Mouse (Mus musculus): ENCODE data around the gene Dpysl4.

The Dpysl4 gene

GRCm38 (mm10) chr7:139100531-139101095 is 14.8 kb downstream of the Dpysl4 start:
- no peak for DNase-seq

- DNase-seq = no peak
These were observed 15.5 kb downstream of the Dpysl4 start for GRCm38 (mm10) chr7:139101286-139101804.

- no peak for DNase-seq
These were observed 16.0 kb downstream of the Dpysl4 start for GRCm38 (mm10) chr7:139101826-139102225.

DNA sequence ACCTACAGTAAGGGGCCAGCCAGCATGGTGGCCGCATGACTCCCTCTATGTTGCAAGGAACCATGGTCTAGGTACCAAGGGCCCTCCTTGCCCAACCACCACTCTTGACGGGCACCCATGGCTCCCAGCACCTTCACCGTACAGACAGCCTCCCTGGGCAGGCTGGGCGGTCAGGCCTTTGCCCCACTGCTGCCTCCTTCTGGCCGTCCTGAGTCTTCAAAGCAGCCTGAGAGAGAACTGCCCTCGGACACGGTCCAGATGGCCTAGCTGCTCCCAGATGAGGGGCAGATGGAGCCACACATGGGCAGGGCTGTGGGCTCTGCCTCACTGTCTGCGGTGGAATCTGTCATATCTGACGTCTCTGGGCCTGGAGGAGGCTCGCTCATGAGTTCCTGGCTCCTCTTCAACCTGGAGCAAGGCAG is 18.2 kb downstream of the Dpysl4 start:
- DNase-seq = no peak

GRCm38 (mm10) chr7:139105076-139105475 is 19.3 kb downstream of the Dpysl4 start:
- DNase-seq = no peak

DNA sequence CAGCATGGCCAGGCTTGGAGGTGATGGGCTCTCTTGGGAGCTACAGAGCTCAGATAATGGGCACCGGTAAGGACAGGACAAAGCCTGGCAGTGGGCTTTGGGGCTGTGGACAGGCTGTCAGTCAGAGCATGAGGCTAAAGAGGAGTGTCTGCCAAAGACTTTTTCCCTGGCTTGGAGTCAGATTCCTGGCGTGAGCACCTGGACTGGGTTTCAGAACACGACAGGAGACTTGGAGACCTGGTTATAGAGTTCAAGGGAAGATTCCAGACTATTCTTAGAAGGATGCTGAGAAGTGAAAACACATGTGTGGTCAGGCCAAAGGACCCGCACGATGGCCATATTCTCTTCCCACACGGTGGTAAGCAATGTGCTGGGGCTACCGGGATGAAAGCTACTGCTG is 19.9 kb downstream of the Dpysl4 start:
- DNase-seq = no peak

GRCm38 (mm10) chr7:139107908-139108650 is 22.3 kb downstream of the Dpysl4 start:
- DNase-seq = no peak

DNA sequence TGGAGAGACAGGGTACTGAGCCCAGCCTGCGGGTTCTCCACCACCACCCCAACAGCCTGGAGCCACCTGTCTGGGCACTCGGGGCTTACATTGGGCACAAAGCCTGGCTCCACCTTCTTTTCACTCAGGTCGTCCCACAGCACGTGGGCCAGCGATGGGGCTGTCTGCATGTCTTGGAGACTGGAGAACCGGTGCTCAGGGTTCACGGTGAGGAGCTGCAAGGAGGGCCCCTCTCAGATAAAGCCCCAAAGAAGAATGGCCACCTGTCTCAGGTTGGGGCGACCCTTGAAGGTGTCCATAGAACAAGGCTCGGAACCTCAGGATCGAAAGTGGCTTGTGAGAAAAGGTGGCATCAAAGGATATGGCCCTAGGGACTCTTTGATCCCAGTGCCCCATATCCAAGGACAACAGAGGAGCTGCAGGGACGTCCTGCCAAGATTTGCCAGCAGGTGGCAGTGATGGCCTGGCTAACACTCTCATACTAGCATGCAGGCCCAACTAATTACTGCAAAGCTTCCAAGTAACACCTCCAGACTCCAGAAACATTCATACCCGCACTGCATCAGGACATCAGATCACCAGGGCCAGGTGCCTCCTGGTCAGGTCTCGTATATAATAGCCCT is 33.5 kb downstream of the Dpysl4 start:
- DNase-seq = peak; percentile 81

GRCm38 (mm10) chr7:139119775-139120153 is 34.0 kb downstream of the Dpysl4 start:
- no peak for DNase-seq

DNA sequence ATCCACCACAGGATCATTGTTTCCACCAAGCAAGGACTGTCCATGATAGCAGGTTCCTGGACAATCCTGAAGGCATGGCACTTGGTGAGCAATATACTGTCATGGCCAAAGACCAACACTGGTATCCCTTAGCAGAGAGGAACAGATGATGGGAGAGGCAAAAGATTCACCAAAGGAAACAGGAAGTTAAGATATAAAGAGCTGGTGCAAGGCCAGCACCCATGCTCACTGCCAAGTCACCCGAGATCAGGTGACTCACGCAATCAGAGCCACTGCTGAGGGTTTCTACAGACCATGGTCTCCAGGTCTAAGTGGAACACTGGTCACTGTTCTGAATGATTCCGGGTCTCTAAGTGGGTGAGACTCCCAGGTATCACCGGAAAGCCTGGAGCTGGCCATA is 40.1 kb downstream of the Dpysl4 start:
- DNase-seq = no peak

DNA sequence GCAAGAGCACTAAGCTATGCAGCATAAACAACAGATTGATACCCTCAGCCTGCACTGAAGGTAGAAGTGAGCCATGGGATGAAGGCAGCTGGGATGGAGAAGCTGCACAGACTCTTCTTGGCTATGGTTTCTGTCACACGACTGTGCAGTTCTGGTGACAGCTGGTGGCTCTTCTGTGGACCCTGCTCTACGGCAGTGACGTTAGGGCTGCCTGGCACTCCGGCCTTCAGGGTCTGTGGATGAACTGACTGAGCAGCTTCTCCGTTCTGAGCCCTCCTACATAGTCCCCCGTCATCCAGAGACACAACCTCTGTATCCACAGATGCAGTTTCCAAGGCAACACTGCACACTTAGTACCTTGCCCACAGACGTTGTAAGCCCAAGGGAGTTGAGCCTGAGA is 40.7 kb downstream of the Dpysl4 start:
- no peak for DNase-seq

- no peak for DNase-seq
These were observed 43.2 kb downstream of the Dpysl4 start for GRCm38 (mm10) chr7:139128994-139129393.

DNA sequence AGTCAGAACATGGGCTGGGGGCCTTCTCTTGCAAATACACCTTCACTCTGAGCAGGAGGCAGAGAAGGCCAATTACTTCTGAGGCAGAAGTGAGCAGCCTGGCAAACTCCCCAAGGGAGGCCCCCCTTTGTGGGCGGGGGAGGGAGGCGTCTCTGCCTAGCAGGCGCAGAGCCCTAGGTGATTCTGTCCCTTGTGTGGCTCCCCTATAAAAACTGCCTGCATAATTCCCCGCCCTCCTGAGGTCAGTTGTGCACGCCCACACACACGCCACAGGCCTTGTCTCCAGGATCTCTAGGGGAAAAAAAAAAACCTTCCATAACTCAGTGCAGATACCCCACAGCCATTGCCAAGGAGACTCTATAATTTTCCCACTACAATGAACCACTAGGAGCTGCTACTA is 44.6 kb downstream of the Dpysl4 start:
- DNase-seq = no peak

DNA sequence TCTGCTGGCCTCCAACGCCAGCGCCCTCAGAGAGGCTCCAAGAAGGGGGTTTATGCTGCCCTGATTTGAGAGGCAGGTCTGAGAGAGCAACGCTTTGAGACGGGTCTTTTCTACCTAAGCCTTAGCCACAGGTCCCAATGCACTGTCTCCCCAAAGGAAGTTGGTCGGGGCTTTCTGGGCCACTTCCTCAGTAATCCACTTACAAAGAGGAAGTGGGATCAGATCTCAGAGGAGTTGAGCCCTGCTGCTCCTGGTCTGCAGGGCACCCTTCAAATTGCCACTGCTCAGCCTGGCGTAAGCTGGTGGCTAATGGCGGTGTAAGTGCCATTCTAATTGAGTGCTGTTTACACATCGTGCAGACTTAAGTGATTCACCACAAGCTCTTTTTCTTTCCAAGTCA is 45.7 kb downstream of the Dpysl4 start:
- DNase-seq = no peak

DNA sequence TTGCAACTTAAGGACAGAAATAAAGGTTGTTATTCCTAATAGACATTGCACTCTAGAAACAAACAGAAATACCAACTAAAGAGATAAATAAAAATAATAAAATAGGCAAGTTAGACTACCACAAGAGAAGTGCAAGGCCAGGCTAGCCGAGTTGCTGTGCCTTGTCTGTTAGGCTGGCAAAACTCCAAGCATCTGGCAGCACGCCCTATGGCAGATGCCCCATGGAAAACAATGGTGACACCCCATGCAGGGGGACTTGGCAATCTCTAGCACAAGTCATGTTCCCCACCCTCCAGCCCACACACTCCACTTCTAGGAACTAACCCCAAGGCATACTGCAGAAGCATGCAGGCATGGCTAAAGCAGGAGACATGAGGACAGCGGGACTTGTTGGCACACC is 47.6 kb downstream of the Dpysl4 start:
- DNase-seq = no peak

GRCm38 (mm10) chr7:139135236-139135635 is 49.4 kb downstream of the Dpysl4 start:
- DNase-seq = no peak

DNA sequence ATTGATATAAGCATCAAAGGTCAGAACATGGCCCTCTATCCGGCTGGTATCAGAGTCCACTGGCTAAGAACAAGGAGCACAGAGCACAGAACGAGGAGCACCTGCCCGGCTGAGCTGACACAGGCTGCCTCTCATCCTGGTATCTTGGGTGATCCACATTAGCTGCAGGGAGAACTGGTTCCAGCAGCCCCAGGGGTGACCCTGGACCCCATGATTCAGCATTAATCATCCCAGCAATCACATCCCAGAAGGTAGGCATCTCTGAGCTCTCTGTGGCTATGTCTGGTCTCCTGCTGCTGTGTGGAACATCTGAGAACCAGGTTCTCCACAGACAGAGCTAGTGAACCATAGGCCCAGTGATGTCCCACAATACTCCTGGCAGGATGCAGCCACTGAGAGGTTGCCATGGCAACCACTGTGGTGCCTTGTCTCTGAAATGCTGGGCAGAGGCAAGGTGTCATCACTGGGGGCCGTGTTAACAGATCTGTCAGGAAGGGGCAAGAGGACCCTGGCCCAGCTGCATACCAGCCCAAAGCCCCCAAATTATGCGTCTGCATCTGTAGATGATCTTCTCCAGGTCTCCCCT is 51.2 kb downstream of the Dpysl4 start:
- DNase-seq = peak; percentile 48

GRCm38 (mm10) chr7:139139921-139140461 is 54.2 kb downstream of the Dpysl4 start:
- DNase-seq = no peak

GRCm38 (mm10) chr7:139143785-139144184 is 58.0 kb downstream of the Dpysl4 start:
- no peak for DNase-seq

- DNase-seq = no peak
These were observed 60.1 kb downstream of the Dpysl4 start for GRCm38 (mm10) chr7:139145891-139146290.

GRCm38 (mm10) chr7:139147360-139147759 is 61.6 kb downstream of the Dpysl4 start:
- no peak for DNase-seq

DNA sequence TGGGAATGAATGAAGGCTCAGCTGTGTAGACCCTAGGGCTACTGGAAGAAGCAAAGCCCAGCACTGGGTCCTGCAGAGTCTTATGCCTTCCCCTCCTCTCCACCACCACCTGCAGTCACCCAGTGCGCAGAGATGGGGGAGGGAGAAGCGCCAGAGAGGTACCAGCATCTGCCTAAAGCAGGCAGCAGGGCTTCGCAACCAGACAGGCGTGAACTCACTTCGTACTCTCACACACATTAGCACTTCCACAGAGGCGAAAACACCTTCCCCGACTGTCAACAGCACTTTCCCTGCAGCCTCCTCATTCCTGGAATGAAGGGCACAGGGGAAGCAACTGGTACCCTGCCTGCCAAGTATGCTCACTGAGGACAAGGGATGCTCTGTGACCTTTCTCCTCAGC is 63.6 kb downstream of the Dpysl4 start:
- DNase-seq = peak; percentile 54

DNA sequence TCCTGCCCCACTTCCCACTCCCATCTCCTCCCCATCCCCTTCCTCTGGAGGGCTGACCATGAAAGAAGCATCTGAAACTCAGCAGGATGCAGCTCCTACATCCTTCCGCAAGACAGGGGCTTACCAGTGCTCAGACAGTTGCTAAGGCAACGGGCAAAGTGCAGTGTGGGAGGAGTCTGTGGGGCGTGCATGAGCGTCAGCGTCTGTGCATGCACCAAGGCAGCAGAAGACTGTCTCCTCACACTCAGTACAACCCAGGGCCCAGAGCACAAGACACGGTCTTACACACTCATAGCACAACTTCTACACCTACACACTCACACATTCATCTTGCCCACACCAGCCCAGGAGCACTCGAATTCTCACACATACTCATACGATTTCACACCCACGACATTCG is 65.3 kb downstream of the Dpysl4 start:
- DNase-seq = peak; percentile 58

Measured in right cerebral cortex, postnatal 25 days (tissue).